Mouse (Mus musculus) lung, postnatal 0 days (tissue): Measurements from ENCODE around the gene Ak5. TPM values are rescaled to one million over a fixed set of nuclear protein-coding genes. Genes with fewer than 3 reads are reported as not detected.
"Not testable (repeated sequence)": the region's sequence is repeated elsewhere in the genome, so short reads cannot be mapped to it uniquely, and the experiment has no call there.

ENCODE experiments used
- ATAC-seq: fragments of 200-750 bp; cut with Nextera tagmentation; 2 replicates; pipeline ENCODE4 v1.8.0; 2017; ENCODE audit warnings: moderate library complexity
- DNase-seq: peaks from one replicate; pipeline ENCODE4 v3.0.0-alpha.2; 2016; ENCODE audit warnings: low spot score
- H3K27ac ChIP-seq: fragments of 300-500 bp; sonication (generic); 2 replicates; pipeline ENCODE4 v1.5.1; 2014; ENCODE audit warnings: antibody characterized with exemption, mild to moderate bottlenecking, low read length, mixed read lengths
- H3K27me3 ChIP-seq: fragments of 300-500 bp; sonication (generic); replicated peaks from 2 replicates; pipeline ENCODE4 v1.6.1; 2014; ENCODE audit warnings: low read length, mixed read lengths; ENCODE audit not compliant: insufficient read depth
- H3K36me3 ChIP-seq: fragments of 300-500 bp; sonication (generic); 2 replicates; pipeline ENCODE4 v1.6.1; 2014; ENCODE audit warnings: low read length, mixed read lengths; ENCODE audit not compliant: insufficient read depth
- H3K4me1 ChIP-seq: fragments of 300-500 bp; sonication (generic); 2 replicates; pipeline ENCODE4 v1.6.1; 2014; ENCODE audit warnings: antibody characterized with exemption, low read depth, low read length, mixed read lengths; ENCODE audit not compliant: insufficient read depth
- H3K4me2 ChIP-seq: fragments of 300-500 bp; sonication (generic); replicated peaks from 2 replicates; pipeline ENCODE4 v1.6.1; 2014; ENCODE audit warnings: low read depth, mild to moderate bottlenecking, low read length, moderate library complexity, mixed read lengths
- H3K4me3 ChIP-seq: fragments of 300-500 bp; sonication (generic); 2 replicates; pipeline ENCODE4 v1.5.1; 2014; ENCODE audit warnings: low read depth, low read length
- H3K9ac ChIP-seq: fragments of 300-500 bp; sonication (generic); replicated peaks from 2 replicates; pipeline ENCODE4 v1.6.1; 2014; ENCODE audit warnings: low read depth, mild to moderate bottlenecking
- H3K9me3 ChIP-seq: fragments of 300-500 bp; sonication (generic); 2 replicates; pipeline ENCODE4 v1.6.1; 2016; ENCODE audit warnings: low read length, mixed read lengths
- CTCF ChIP-seq: IDR thresholded peaks from 2 replicates; pipeline ENCODE4 v1.5.1; 2016; ENCODE audit warnings: antibody characterized with exemption, mild to moderate bottlenecking
- EP300 ChIP-seq: IDR thresholded peaks from 2 replicates; pipeline ENCODE4 v1.6.1; 2016; ENCODE audit warnings: antibody characterized with exemption, mild to moderate bottlenecking, control low read depth
- WGBS: fragments of 180-500 bp; shearing (Covaris S2); extraction: QIAGEN DNeasy Blood & Tissue Kit; methylation state at CpG from one replicate; pipeline ENCODE4 v1.1.7; 2014; 5-methylcytosine and 5-hydroxymethylcytosine counted together
- polyA plus RNA-seq: library from polyadenylated mRNA; unstranded; fragments of >200 nt; fragmentation: Nextera tagmentation; extraction: Ambion mirVana; gene quantifications from 2 replicates; pipeline ENCODE4 v1.2.1, GENCODE M21; 2015

The Ak5 gene
- polyA plus RNA-seq, 1 experiment from 2014 or later = 0.47 TPM

- H3K4me2 ChIP-seq = no peak overlapping the region
- no peaks in the 10 kb centered on the region for H3K36me3 ChIP-seq
- no peaks in the 10 kb centered on the region for H3K4me1 ChIP-seq
- no peak for ATAC-seq
- no peak overlapping the region for H3K9ac ChIP-seq
- H3K27ac ChIP-seq = no peak overlapping the region
- DNase-seq = no peak
- H3K27me3 ChIP-seq = no peaks in the 10 kb centered on the region
- no peak overlapping the region for H3K4me3 ChIP-seq
- TF ChIP-seq EP300 = no peak
- TF ChIP-seq CTCF = no peak
- 87% methylated on average over 2 of the region's 2 CpGs for WGBS
- no peaks in the 10 kb centered on the region for H3K9me3 ChIP-seq
These were observed 81.2 kb downstream of the Ak5 start for GRCm38 (mm10) chr3:152587007-152587406.

- TF ChIP-seq EP300 (no peak), CTCF (no peak)
- no peak overlapping the region for H3K27ac ChIP-seq
- no peak for ATAC-seq
- no peak overlapping the region for H3K4me3 ChIP-seq
- no peaks in the 10 kb centered on the region for H3K9me3 ChIP-seq
- no peaks in the 10 kb centered on the region for H3K36me3 ChIP-seq
- WGBS = 66% methylated on average over 8 of the region's 8 CpGs
- H3K9ac ChIP-seq = no peak overlapping the region
- no peak for DNase-seq
- H3K4me2 ChIP-seq = no peak overlapping the region
- H3K27me3 ChIP-seq = no peaks in the 10 kb centered on the region
- H3K4me1 ChIP-seq = no peaks in the 10 kb centered on the region
These were observed 82.0 kb downstream of the Ak5 start for GRCm38 (mm10) chr3:152586191-152586590.

- Histone ChIP-seq H3K4me2 (no peak overlapping the region), H3K4me3 (no peak overlapping the region), H3K9ac (no peak overlapping the region), H3K4me1 (no peaks in the 10 kb centered on the region), H3K27me3 (no peaks in the 10 kb centered on the region), H3K36me3 (no peaks in the 10 kb centered on the region), H3K9me3 (no peaks in the 10 kb centered on the region), H3K27ac (no peak overlapping the region)
- ATAC-seq (no peak), DNase-seq (no peak)
- WGBS = 75% methylated on average over 6 of the region's 6 CpGs
- TF ChIP-seq EP300 (no peak), CTCF (no peak)
These were observed 82.6 kb downstream of the Ak5 start for GRCm38 (mm10) chr3:152585581-152585980.

GRCm38 (mm10) chr3:152583033-152583432 is 85.1 kb downstream of the Ak5 start:
- no peak overlapping the region for H3K9ac ChIP-seq
- H3K4me1 ChIP-seq = no peaks in the 10 kb centered on the region
- H3K4me2 ChIP-seq = no peak overlapping the region
- no peak overlapping the region for H3K27ac ChIP-seq
- no peaks in the 10 kb centered on the region for H3K27me3 ChIP-seq
- no peaks in the 10 kb centered on the region for H3K9me3 ChIP-seq
- no peak for TF ChIP-seq CTCF
- DNase-seq (no peak), ATAC-seq (no peak)
- no peaks in the 10 kb centered on the region for H3K36me3 ChIP-seq
- H3K4me3 ChIP-seq = no peak overlapping the region

- H3K27ac ChIP-seq, H3K9me3 ChIP-seq, H3K4me2 ChIP-seq, H3K9ac ChIP-seq, H3K4me3 ChIP-seq, H3K4me1 ChIP-seq, H3K27me3 ChIP-seq, H3K36me3 ChIP-seq, ATAC-seq: not testable (repeated sequence)
- peak; percentile 31 for DNase-seq
- 70% methylated on average over 3 of the region's 3 CpGs for WGBS
These were observed 86.3 kb downstream of the Ak5 start for GRCm38 (mm10) chr3:152581853-152582252.

GRCm38 (mm10) chr3:152579984-152580591 is 88.1 kb downstream of the Ak5 start:
- 54% methylated on average over 10 of the region's 10 CpGs for WGBS
- no peak for ATAC-seq
- DNase-seq = no peak
- H3K27me3 ChIP-seq = no peaks in the 10 kb centered on the region
- no peak overlapping the region for H3K4me2 ChIP-seq
- no peak overlapping the region for H3K27ac ChIP-seq
- H3K36me3 ChIP-seq = no peaks in the 10 kb centered on the region
- H3K9me3 ChIP-seq = no peaks in the 10 kb centered on the region
- H3K9ac ChIP-seq = no peak overlapping the region
- TF ChIP-seq CTCF (no peak), EP300 (no peak)
- no peak overlapping the region for H3K4me3 ChIP-seq
- no peaks in the 10 kb centered on the region for H3K4me1 ChIP-seq
